Comparison of ENCODE assay signal across 13 mouse cellular contexts in the genomic region with DNA sequence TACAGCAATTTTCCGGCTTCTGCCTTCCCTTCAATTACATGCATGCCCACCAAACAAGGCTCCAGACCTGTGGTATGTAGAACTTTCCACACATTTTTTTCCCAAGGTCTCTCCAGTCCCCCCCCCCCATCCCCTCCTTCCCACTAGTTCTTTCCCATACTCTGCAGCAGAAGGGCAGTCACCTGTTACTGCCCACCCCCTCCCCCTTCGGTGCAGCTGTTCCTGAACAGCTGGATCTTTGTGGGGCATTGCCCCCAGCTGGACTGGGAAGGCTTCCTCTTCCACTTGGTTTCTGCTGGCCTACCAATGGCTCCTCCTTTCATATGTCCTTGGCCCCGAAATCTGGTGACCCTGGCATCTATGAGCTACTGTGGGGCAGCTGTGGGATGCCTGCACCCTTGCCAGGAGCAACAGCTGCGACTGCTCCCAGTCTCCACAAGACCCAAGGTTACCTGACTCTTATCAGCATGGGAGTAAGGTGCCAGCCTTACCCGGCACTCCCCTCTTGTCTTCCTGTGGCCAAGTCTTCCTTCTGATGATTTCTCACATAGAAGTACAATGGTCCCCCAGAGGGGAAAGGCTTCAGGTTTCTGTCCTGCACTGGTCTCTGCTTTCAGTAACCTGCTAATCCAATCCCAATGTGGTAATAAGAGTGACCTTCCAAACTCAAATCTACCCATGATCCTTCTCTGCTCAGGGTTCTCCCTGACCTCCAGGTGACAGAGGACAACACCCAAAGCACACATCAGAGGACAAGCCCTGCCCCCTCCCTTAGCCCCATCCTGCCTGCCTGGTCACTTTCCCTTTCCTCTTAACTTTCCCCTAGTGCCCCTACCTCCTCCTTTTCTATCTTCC. TPM values are rescaled to one million over a fixed set of nuclear protein-coding genes. Genes with fewer than 3 reads are reported as not detected.
A peak's percentile ranks its signal among the peaks of the same experiment; 100 is the strongest.
DNase-seq lines count a peak whose midpoint lies in the region; ATAC-seq and TF ChIP-seq lines count a peak whose summit lies in the region.
"Had no signal": no experiment of that assay in that cellular context is flagged by ENCODE, and none has a peak within 500 bp of the region (broad histone marks: within the 10 kb centered on the region; RNA-seq: fewer than 3 reads in every experiment).

No protein-coding gene starts in this region.

- no peak for ATAC-seq in heart, embryonic 13.5 days (ENCODE audit: extremely low read depth, insufficient number of reproducible peaks, low FRiP score, low TSS enrichment)
- ATAC-seq in lung, embryonic 16.5 days (ENCODE audit: low read depth): no peak
- peak; percentile 37; the same call in 1 of the 2 replicates for ATAC-seq in embryonic facial prominence, embryonic 15.5 days (ENCODE audit: insufficient number of reproducible peaks, low FRiP score, low TSS enrichment, low read depth)
- ATAC-seq in erythroblast, adult 5-6 weeks (replicated peaks; ENCODE audit: low FRiP score, poor library complexity, severe bottlenecking): no peak
- ATAC-seq in hindbrain, embryonic 13.5 days (ENCODE audit: low FRiP score): no peak
- ATAC-seq: forebrain, postnatal 0 days; midbrain, embryonic 16.5 days had no signal

- H3K27me3 ChIP-seq in heart, embryonic 13.5 days (replicated peaks): no peaks in the 10 kb centered on the region
- no peaks in the 10 kb centered on the region for H3K27me3 ChIP-seq in lung, embryonic 16.5 days (ENCODE audit: control insufficient read depth, insufficient read depth, low read depth, low read length)
- no peaks in the 10 kb centered on the region for H3K27me3 ChIP-seq in embryonic facial prominence, embryonic 15.5 days
- no peaks in the 10 kb centered on the region for H3K27me3 ChIP-seq in small intestine, adult 2 months (ENCODE audit: control insufficient read depth, insufficient read depth, low read length)
- H3K27me3 ChIP-seq in hindbrain, embryonic 13.5 days: no peaks in the 10 kb centered on the region
- H3K27me3 ChIP-seq: neural tube, embryonic 15.5 days; Patski had no signal

- H3K4me2 ChIP-seq in heart, embryonic 13.5 days: no peak overlapping the region
- H3K4me2 ChIP-seq in lung, embryonic 16.5 days (ENCODE audit: low read depth, low read length): no peak overlapping the region
- H3K4me2 ChIP-seq in embryonic facial prominence, embryonic 15.5 days (replicated peaks): no peak overlapping the region
- no peak overlapping the region for H3K4me2 ChIP-seq in hindbrain, embryonic 13.5 days
- H3K4me2 ChIP-seq: neural tube, embryonic 15.5 days had no signal

- H3K9ac ChIP-seq in heart, embryonic 13.5 days: no peak overlapping the region
- H3K9ac ChIP-seq in lung, embryonic 16.5 days (ENCODE audit: low read length): no peak overlapping the region
- no peak overlapping the region for H3K9ac ChIP-seq in embryonic facial prominence, embryonic 15.5 days
- H3K9ac ChIP-seq in hindbrain, embryonic 13.5 days: no peak overlapping the region
- H3K9ac ChIP-seq: forebrain, postnatal 0 days; neural tube, embryonic 15.5 days had no signal

- peak overlapping the region; percentile 40; the same call in 1 of the 2 replicates for H3K27ac ChIP-seq in heart, embryonic 13.5 days (replicated peaks)
- peak overlapping the region; percentile 70 for H3K27ac ChIP-seq in lung, embryonic 16.5 days (ENCODE audit: low read length)
- no peak overlapping the region for H3K27ac ChIP-seq in embryonic facial prominence, embryonic 15.5 days (replicated peaks)
- peak overlapping the region; percentile 55 for H3K27ac ChIP-seq in small intestine, adult 2 months (ENCODE audit: insufficient read depth, low read depth, low read length)
- H3K27ac ChIP-seq in hindbrain, embryonic 13.5 days: no peak overlapping the region
- H3K27ac ChIP-seq: neural tube, embryonic 15.5 days had no signal

- no peaks in the 10 kb centered on the region for H3K9me3 ChIP-seq in heart, embryonic 13.5 days
- no peaks in the 10 kb centered on the region for H3K9me3 ChIP-seq in lung, embryonic 16.5 days (ENCODE audit: control insufficient read depth, low read length)
- H3K9me3 ChIP-seq in embryonic facial prominence, embryonic 15.5 days (replicated peaks): no peaks in the 10 kb centered on the region
- H3K9me3 ChIP-seq in hindbrain, embryonic 13.5 days: no peaks in the 10 kb centered on the region
- H3K9me3 ChIP-seq: neural tube, embryonic 15.5 days had no signal

- no peak for DNase-seq in heart, adult 11 months
- no peak for DNase-seq in lung, adult 18-20 months
- DNase-seq: cerebellum, adult 8-10 months; forebrain, postnatal 0 days had no signal

- 58% methylated on average over 5 of the region's 5 CpGs for WGBS in heart, embryonic 13.5 days
- 60% methylated on average over 5 of the region's 5 CpGs for WGBS in lung, embryonic 16.5 days
- 68% methylated on average over 5 of the region's 5 CpGs for WGBS in embryonic facial prominence, embryonic 15.5 days
- 36% methylated on average over 5 of the region's 5 CpGs for WGBS in small intestine, adult 2 months
- WGBS in hindbrain, embryonic 13.5 days: 89% methylated on average over 5 of the region's 5 CpGs

- peaks cover 30% of the 10 kb centered on the region for H3K4me1 ChIP-seq in heart, embryonic 13.5 days
- peaks cover 26% of the 10 kb centered on the region for H3K4me1 ChIP-seq in lung, embryonic 16.5 days (replicated peaks; ENCODE audit: control insufficient read depth, insufficient read depth, low read length)
- peaks cover 14% of the 10 kb centered on the region for H3K4me1 ChIP-seq in embryonic facial prominence, embryonic 15.5 days
- H3K4me1 ChIP-seq in small intestine, adult 2 months (ENCODE audit: control insufficient read depth, insufficient read depth, insufficient read length, low read length): peaks cover 23% of the 10 kb centered on the region; the same call in 1 of the 2 replicates
- no peaks in the 10 kb centered on the region for H3K4me1 ChIP-seq in hindbrain, embryonic 13.5 days (replicated peaks)
- H3K4me1 ChIP-seq: neural tube, embryonic 15.5 days had no signal

- no peaks in the 10 kb centered on the region for H3K36me3 ChIP-seq in heart, embryonic 13.5 days
- no peaks in the 10 kb centered on the region for H3K36me3 ChIP-seq in lung, embryonic 16.5 days (ENCODE audit: control insufficient read depth, insufficient read depth, low read length)
- no peaks in the 10 kb centered on the region for H3K36me3 ChIP-seq in embryonic facial prominence, embryonic 15.5 days
- no peaks in the 10 kb centered on the region for H3K36me3 ChIP-seq in small intestine, adult 2 months (ENCODE audit: control insufficient read depth, insufficient read depth, low read length)
- no peaks in the 10 kb centered on the region for H3K36me3 ChIP-seq in hindbrain, embryonic 13.5 days
- H3K36me3 ChIP-seq: neural tube, embryonic 15.5 days had no signal

- no peak for TF ChIP-seq CTCF in small intestine, adult 2 months (IDR thresholded peaks at IDR 0.05; ENCODE audit: extremely low read depth, insufficient read length, insufficient replicate concordance, low read depth, low read length)

- H3K4me3 ChIP-seq in heart, embryonic 13.5 days: no peak overlapping the region
- H3K4me3 ChIP-seq in lung, embryonic 16.5 days (ENCODE audit: low read length): no peak overlapping the region
- no peak overlapping the region for H3K4me3 ChIP-seq in embryonic facial prominence, embryonic 15.5 days (replicated peaks)
- H3K4me3 ChIP-seq in small intestine, adult 2 months (ENCODE audit: low read depth, low read length): no peak overlapping the region
- H3K4me3 ChIP-seq in hindbrain, embryonic 13.5 days: no peak overlapping the region
- H3K4me3 ChIP-seq: neural tube, embryonic 15.5 days had no signal

- TF ChIP-seq POLR2A in small intestine, adult 2 months (IDR thresholded peaks at IDR 0.05; ENCODE audit: low read depth, low read length): no peak

RNA-seq across cellular contexts. Expression of a gene that starts 10.9 kb away (rescaled TPM):
- 136 and 138 TPM in 2 replicates for polyA plus RNA-seq in heart, embryonic 13.5 days (2015; fragmentation: Nextera tagmentation; extraction: Ambion mirVana)
- 124 and 141 TPM in 2 replicates for polyA plus RNA-seq in lung, embryonic 16.5 days (2015; fragmentation: Nextera tagmentation; extraction: Ambion mirVana)
- polyA plus RNA-seq in embryonic facial prominence, embryonic 15.5 days (2015; fragmentation: Nextera tagmentation; extraction: Ambion mirVana): 84.0 and 85.9 TPM in 2 replicates
- 31.2 and 52.1 TPM in 2 replicates for polyA plus RNA-seq in small intestine, adult 2 months (2012; rRNA removed)
- 1.7 and 6.7 TPM in 2 replicates for total RNA-seq in erythroblast, adult 5-6 weeks (2015; ENCODE audit: low replicate concordance)
- total RNA-seq in erythroblast, adult 5-6 weeks (2017; ENCODE audit: low replicate concordance): 1.7 TPM in 2 replicates
- 55.5 and 60.4 TPM in 2 replicates for polyA plus RNA-seq in hindbrain, embryonic 13.5 days (2015; fragmentation: Nextera tagmentation; extraction: Ambion mirVana)

RNA-seq across cellular contexts. Expression of a gene that starts 15.5 kb away (rescaled TPM):
- polyA plus RNA-seq in heart, embryonic 13.5 days (2015; fragmentation: Nextera tagmentation; extraction: Ambion mirVana): 23.6 and 24.3 TPM in 2 replicates
- polyA plus RNA-seq in lung, embryonic 16.5 days (2015; fragmentation: Nextera tagmentation; extraction: Ambion mirVana): 36.8 and 41.6 TPM in 2 replicates
- polyA plus RNA-seq in embryonic facial prominence, embryonic 15.5 days (2015; fragmentation: Nextera tagmentation; extraction: Ambion mirVana): 41.7 and 42.9 TPM in 2 replicates
- polyA plus RNA-seq in small intestine, adult 2 months (2012; rRNA removed): 2.9 and 3.9 TPM in 2 replicates
- total RNA-seq in erythroblast, adult 5-6 weeks (2015; ENCODE audit: low replicate concordance): 0.58 TPM in 1 of 2 replicates, not detected in the other
- 1.0 TPM in 1 of 2 replicates, not detected in the other for total RNA-seq in erythroblast, adult 5-6 weeks (2017; ENCODE audit: low replicate concordance)
- polyA plus RNA-seq in hindbrain, embryonic 13.5 days (2015; fragmentation: Nextera tagmentation; extraction: Ambion mirVana): 135 and 143 TPM in 2 replicates

RNA-seq across cellular contexts. Expression of a gene that starts 21.9 kb away (rescaled TPM):
- polyA plus RNA-seq in heart, embryonic 13.5 days (2015; fragmentation: Nextera tagmentation; extraction: Ambion mirVana): 10.9 and 12.9 TPM in 2 replicates
- polyA plus RNA-seq in lung, embryonic 16.5 days (2015; fragmentation: Nextera tagmentation; extraction: Ambion mirVana): 19.1 and 21.9 TPM in 2 replicates
- 10.8 and 11.2 TPM in 2 replicates for polyA plus RNA-seq in embryonic facial prominence, embryonic 15.5 days (2015; fragmentation: Nextera tagmentation; extraction: Ambion mirVana)
- 1.4 and 1.9 TPM in 2 replicates for polyA plus RNA-seq in small intestine, adult 2 months (2012; rRNA removed)
- total RNA-seq in erythroblast, adult 5-6 weeks (2015; ENCODE audit: low replicate concordance): not detected in 2 replicates
- 0.51 TPM in 1 of 2 replicates, not detected in the other for total RNA-seq in erythroblast, adult 5-6 weeks (2017; ENCODE audit: low replicate concordance)
- 32.1 and 33.3 TPM in 2 replicates for polyA plus RNA-seq in hindbrain, embryonic 13.5 days (2015; fragmentation: Nextera tagmentation; extraction: Ambion mirVana)

RNA-seq across cellular contexts. Expression of a gene that starts 31.2 kb away (rescaled TPM):
- 332 and 341 TPM in 2 replicates for polyA plus RNA-seq in heart, embryonic 13.5 days (2015; fragmentation: Nextera tagmentation; extraction: Ambion mirVana)
- 531 and 556 TPM in 2 replicates for polyA plus RNA-seq in lung, embryonic 16.5 days (2015; fragmentation: Nextera tagmentation; extraction: Ambion mirVana)
- 452 and 468 TPM in 2 replicates for polyA plus RNA-seq in embryonic facial prominence, embryonic 15.5 days (2015; fragmentation: Nextera tagmentation; extraction: Ambion mirVana)
- polyA plus RNA-seq in small intestine, adult 2 months (2012; rRNA removed): 30.5 and 70.2 TPM in 2 replicates
- total RNA-seq in erythroblast, adult 5-6 weeks (2015; ENCODE audit: low replicate concordance): 149 and 157 TPM in 2 replicates
- total RNA-seq in erythroblast, adult 5-6 weeks (2017; ENCODE audit: low replicate concordance): 238 and 268 TPM in 2 replicates
- polyA plus RNA-seq in hindbrain, embryonic 13.5 days (2015; fragmentation: Nextera tagmentation; extraction: Ambion mirVana): 279 and 287 TPM in 2 replicates

RNA-seq across cellular contexts. Expression of a gene that starts 31.3 kb away (rescaled TPM):
- 31.2 and 32.6 TPM in 2 replicates for polyA plus RNA-seq in heart, embryonic 13.5 days (2015; fragmentation: Nextera tagmentation; extraction: Ambion mirVana)
- 38.0 and 41.8 TPM in 2 replicates for polyA plus RNA-seq in lung, embryonic 16.5 days (2015; fragmentation: Nextera tagmentation; extraction: Ambion mirVana)
- polyA plus RNA-seq in embryonic facial prominence, embryonic 15.5 days (2015; fragmentation: Nextera tagmentation; extraction: Ambion mirVana): 41.3 and 51.6 TPM in 2 replicates
- 19.0 and 36.7 TPM in 2 replicates for polyA plus RNA-seq in small intestine, adult 2 months (2012; rRNA removed)
- total RNA-seq in erythroblast, adult 5-6 weeks (2015; ENCODE audit: low replicate concordance): 6.1 and 9.2 TPM in 2 replicates
- 4.1 and 4.5 TPM in 2 replicates for total RNA-seq in erythroblast, adult 5-6 weeks (2017; ENCODE audit: low replicate concordance)
- polyA plus RNA-seq in hindbrain, embryonic 13.5 days (2015; fragmentation: Nextera tagmentation; extraction: Ambion mirVana): 55.0 and 63.3 TPM in 2 replicates

Comparison
In these comparisons a context has a peak if more than half of its experiments do, and no peak if none do; other contexts are left out.
1. H3K27ac ChIP-seq: peak in heart, embryonic 13.5 days (single experiment), lung, embryonic 16.5 days (single experiment) and small intestine, adult 2 months (single experiment); none in embryonic facial prominence, embryonic 15.5 days (single experiment) and hindbrain, embryonic 13.5 days (single experiment).